Mouse (Mus musculus) heart, adult 2 months (tissue): ENCODE measurements around the gene Cda.

Experiments
- CTCF ChIP-seq: fragments of 200-600 bp; IDR thresholded peaks from 2 replicates; pipeline ENCODE4 v1.8.1; 2022; ENCODE audit warnings: antibody characterized with exemption, mild to moderate bottlenecking, moderate library complexity
- EP300 ChIP-seq: fragments of 200-500 bp; IDR thresholded peaks from 2 replicates; pipeline ENCODE4 v1.6.1; 2011; ENCODE audit warnings: low read depth, low read length, control low read depth; ENCODE audit not compliant: insufficient read depth
- POLR2A ChIP-seq: fragments of 200-500 bp; IDR thresholded peaks from 2 replicates; pipeline ENCODE4 v1.6.1; 2011; ENCODE audit warnings: mild to moderate bottlenecking, low read depth, low read length, control low read depth; ENCODE audit not compliant: insufficient read depth

- TF ChIP-seq POLR2A (no peak), EP300 (no peak), CTCF (no peak)
These were observed 7.3 kb upstream of the Cda start for GRCm38 (mm10) chr4:138375117-138375516.
